Mouse (Mus musculus): ENCODE data around the gene Nxf7.

DNA sequence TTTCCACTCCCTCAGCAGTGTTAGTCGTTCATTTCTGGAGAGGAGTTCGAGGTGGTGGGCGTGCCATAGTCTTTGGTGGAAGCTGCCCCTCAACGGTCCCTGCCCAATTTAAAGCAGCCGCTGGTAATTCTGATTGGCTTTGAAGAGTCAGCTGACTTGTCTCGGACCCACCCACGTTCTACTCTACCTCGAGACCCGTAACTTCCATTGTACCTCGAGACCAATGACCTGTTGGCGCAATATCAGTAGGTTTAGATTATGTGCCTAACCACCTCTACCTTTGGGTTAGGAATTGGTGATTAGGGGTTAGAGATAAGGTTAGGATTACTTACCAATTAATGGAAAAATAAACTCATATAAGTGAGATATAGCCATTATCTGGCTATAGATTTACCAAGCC, 29.0 kb upstream of the Nxf7 start, which contains the start of gene Prame:
- TF ChIP-seq CTCF (IDR thresholded peaks at IDR 0.05; ENCODE audit: extremely low read depth, insufficient read depth, insufficient read length, insufficient replicate concordance) (no peak), POLR2A (IDR thresholded peaks at IDR 0.05; ENCODE audit: low read depth, low read length) (no peak)
